Mouse (Mus musculus) layer of hippocampus, adult 18-20 months (tissue): ENCODE results near the gene Rictor. TPM values are rescaled to one million over a fixed set of nuclear protein-coding genes. Genes with fewer than 3 reads are reported as not detected.

Source experiments
- DNase-seq, 2 experiments: peaks; one replicate each; pipeline ENCODE4 v3.0.0; 2022; ENCODE audit warnings: low spot score in 2 of 2
- long read RNA-seq: library from polyadenylated mRNA; stranded (forward); transcript quantifications from one replicate; pipeline ENCODE4 v2.0.0, GENCODE M21; 2021
- total RNA-seq, 2 experiments: library from RNA; stranded (reverse); gene quantifications; 2 replicates each; pipeline ENCODE4 v1.2.3; 2021

The Rictor gene
- 10 to 100 TPM; 44.2 to 48.0 TPM for total RNA-seq
- long read RNA-seq, full-length matches to known transcripts = 6 of 9 reads
- long read RNA-seq, partial matches to known transcripts = 1 of 9 reads
- long read RNA-seq, other reads (novel, unspliced or antisense) = 2 of 9 reads

DNA sequence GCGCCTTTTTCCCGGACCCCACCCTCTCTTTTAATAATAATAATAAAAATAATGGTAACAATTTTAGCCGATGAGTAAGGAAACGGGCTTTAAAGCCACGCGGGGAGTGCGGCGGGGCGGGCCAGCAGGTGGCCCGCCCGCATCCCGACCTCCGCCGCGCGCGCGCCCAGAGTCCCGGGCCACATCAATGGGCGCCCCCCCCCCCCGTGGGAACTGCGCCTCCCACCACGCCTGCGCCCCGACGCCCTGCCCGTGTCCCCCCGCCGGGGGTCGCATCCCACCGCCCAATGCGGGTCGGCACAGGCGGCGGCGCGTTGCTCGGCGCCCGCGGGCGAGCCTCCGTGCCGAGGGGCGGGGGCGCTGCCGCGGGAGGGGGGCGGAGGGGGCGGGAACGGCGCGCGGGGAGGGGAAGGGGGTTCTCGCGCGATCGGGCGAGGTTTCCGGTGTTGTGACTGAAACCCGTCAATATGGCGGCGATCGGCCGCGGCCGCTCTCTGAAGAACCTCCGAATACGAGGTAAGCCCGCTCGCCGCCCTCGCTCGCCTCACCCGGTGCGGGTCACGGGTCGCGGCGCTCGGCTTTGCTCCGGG, at the start of gene Rictor:
Rictor (plus strand) TSS at position 444 of the 590 bp plus-strand sequence.
- peak; percentile 37 to 79 for DNase-seq

DNA sequence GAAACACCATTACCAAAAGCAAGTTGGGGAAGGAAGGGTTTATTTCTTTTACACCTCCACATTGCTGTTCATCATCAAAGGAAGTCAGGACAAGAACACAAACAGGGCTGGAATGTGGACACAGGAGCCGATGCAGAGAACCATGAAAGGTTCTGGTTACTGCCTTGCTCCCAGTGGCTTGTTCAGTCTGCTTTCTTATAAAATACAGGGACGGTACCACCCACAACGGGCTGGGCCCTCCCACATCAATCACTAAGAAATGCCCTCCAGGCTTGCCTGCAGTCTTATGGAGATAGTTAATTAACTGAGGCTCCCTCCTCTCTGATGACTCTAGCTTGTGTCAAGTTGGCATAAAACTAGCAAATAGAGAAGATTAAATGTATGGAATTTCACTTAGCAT, 46.2 kb upstream of the Rictor start:
- no peak for DNase-seq

DNA sequence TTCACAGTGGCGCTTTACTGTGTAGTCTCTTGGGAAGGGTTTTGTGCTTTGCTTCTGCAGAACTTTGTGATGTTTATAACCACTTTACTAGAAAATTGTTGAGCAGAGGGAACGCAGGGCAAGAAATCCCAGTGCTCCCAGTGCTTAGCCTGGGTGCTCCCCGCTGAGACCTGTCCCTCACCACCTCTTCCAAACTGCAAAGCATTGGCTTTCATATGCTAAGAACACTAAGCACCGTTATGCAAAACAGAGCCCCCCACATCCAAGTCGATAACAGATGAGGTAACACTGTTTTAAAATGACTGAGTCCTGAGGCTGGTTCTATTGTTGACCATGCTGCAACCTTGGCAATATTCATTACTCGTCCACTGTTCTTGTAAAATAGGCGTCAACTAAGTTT, 44.2 kb upstream of the Rictor start:
- no peak for DNase-seq

DNA sequence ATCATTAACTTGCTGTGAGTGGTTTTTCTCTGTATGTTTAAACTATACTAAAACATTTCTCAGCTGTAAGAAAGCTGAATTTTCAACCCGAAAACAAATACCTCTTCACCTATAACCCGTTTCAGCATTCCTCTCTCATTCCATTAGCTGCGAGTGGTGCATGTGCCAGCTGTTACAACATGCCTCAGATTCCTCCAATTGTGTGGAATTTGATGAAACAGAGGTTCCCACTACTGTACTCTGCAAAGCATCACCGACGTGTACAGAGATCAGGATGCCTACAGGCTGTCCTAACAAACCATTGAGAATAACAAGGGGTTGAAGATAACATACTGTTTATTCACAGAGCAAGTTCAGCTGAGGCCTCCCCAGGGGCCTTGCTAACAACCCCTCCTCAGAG, 42.1 kb upstream of the Rictor start:
- no peak for DNase-seq

DNA sequence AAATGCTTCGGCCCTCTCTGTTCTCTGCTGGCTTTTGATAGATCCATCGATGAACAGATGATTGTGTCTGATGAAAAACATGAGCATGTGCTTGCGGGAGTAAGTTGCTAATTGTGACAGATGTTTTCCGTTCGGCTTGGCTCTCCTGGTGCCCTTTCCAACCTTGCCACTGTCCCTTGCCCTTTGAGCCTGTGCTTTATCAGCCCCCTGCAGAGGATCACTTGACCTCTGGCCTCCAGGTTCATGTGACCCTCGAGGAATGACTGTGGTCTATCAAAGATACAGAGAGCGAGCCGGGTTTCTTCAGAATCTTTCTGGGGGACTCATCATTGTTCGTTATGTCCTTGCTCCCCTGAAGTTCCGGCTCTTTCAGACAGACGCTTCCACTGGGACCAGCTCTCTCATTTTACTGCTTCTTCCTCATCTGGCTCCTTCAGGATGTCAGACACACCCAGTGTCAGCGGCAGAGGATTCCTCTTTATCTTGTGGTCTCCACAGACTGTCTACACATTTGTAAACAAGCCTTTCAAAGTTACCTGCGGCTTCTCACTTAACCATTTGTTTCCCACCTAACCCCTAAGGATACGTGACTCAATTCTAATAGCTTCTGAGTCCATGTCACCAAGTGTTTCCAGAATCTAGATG, 39.3 kb upstream of the Rictor start:
- DNase-seq = no peak

DNA sequence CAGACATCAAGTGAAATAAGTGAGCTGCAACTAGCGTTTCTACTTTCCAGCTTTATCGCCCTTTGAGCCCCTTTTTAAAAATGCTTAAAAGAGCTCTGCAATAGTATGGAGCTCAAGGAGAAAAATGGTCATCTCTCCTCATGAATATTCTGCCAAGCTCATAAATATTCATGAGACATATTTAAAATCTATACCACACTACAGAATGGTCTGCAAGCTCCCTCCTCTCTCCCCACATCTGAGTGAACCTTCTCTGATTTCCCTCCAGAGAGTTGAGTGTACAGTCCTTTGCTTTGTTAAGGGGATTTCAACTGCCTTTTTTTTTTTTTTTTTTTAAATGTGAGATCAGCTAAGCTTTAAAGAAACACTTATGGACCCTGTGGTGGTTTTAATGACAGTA, 29.7 kb upstream of the Rictor start:
- DNase-seq = no peak

DNA sequence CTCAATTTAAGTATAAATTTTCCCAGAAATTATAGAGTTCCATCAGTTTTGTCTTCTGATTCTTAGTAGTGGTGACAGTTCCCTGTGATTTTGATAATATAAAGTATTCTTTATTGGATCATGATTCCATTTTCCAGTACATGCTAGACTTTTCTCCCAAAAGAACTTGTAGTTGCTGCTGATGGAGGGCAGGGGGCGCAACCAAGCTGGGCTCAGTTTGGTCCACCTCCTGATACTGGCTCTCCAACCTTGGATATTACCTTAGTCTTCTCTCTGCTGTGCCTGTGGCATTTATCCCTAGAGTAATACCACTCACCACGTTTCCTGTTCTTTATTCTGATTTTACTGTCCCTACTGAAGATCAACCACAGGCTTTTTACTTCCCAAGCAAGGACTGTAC, 6.0 kb upstream of the Rictor start:
- DNase-seq = no peak

DNA sequence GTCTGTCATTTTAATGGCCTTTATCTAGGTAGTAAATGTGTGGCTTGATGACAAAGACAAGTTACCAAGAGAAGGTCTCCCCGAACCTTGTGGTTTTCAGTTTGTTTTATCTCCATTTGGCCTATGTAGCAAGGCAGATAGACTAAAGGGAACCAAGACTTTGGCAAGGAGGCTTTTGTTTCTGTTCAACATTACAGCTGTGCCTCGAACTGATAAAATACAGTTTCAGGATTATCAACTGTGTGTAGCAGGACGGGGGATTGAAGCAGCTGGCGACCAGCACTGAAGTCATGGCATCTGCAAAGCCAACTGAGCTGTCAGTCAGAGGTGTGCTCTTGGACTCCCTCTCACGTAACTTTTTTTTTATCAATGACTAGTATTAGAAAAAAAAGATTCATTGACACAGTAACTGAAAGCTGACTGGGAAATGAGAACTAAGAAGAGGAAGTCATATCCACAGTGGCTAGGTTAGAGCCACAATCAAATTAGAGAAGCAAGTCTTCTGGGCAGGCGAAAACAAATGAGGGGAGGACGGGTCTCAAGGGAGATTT, 2.8 kb upstream of the Rictor start:
- DNase-seq = no peak

DNA sequence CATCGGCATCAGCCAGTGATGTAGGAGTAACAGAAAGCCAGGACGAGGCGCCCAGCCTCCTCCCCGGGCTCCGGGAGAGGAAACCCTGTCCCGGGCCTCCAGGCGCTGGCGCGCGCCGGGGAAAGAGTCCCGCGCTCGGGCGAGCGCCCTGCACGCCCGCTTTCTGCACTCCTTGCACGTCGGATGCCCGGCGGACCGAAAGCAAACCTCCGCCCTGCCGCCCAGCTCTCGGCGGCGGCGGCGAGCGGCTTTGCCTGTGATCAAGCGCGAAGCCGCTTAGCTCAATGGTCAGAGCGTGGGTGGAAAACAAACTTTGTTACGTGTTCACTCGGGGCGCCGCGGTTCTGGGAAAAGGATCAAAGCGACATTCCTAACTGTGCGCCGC, 636 bp upstream of the Rictor start:
- peak; percentile 42 to 45 for DNase-seq

DNA sequence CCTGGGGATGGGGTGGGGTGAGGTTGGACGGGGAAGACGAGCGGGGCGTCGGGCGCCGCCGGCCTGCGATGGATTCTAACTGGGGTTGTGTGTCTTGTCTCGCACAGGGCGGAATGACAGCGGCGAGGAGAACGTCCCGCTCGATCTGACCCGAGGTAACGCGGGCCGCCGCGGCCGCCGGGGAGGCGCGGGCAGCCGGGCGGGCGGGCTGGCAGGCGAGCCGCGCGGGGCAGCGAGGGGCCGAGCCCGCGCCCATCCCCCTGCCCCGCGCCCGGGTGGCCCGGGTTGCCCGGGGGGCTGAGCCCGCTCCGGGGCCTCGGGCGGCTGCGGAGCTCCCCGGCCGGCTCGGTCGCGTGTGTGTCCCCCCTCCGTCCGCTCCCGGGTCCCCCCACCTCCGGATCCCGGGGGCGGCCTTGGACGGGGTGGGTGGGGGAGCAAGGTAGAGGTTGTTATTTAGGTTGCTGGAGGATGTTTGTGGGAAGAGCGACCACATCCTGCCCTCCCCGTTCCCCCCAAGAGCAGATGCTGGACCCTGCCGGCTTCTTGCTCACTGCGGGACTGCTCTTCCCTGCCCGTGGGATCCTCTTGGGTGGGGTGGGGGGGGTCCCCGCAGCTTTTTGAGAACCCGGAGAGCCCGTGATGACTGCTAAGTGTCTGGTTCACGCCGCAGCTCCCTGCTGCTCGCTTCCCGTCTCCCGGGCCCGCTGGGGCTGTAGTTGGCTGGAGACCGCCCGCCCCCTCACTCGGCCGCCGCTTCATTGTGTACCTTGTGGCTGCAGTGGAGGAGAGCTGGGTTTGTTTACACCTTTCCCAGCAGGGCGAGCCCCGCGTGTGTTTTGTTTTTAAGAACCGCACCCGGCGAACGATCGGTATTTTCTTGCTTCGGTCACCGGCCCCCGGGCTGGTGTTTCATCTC, 605 bp downstream of the Rictor start:
- DNase-seq = no peak

DNA sequence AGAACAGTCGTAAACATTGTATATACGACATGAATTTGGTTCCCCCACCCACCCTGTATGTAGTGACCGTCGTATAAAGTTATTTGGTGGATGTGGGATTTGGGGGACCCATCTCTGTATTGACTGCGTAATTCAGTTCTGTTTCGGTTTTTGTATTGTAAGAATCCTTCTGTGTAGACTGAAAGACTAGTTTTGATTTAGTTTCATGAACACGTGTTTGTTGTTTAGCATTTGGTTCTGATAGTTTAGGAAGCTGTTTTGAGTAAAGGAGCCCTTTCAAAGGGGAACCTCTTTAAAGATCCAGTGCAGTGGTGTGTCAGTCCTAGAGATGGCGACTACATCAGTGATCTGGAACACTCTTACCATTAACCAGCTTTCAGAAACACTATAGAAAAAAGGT, 1.4 kb downstream of the Rictor start:
- DNase-seq = no peak

DNA sequence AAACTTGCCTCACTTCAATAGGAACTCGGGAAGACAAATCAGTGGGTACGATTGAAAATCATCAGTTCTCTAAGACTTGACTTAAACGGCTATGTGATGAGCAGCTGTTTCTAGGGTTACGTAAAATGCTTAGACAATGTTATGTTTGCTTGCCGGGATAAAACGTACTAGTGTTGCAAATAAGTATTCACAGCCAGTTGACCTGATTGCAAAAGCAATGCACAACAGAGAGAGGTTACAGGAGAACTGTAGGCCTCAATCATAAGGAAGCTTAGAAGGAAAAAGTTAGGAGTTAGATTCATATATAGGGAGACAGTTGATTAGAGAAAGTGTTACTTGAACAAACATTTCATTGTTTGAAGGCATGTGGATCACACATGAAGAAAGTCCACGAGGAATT, 2.2 kb downstream of the Rictor start:
- DNase-seq = no peak

DNA sequence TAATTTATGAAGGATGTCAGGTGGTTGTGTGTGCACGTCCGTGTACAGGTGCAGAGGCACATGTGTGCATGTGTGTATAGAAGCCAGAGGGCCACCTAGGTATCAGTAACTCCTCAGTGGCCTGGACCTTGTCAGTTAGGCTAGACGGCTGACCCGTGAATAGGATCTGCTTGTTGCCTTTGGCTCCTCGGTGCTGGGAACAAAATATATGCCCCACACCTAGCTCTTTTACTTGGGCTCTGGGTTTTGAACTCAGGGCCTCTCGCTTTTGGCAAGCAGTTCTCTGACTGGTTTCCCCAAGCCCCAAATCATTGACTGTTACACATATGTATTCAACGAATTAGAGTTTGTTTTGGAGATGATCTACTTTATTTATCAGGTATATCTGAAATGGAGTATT, 3.0 kb downstream of the Rictor start:
- no peak for DNase-seq

DNA sequence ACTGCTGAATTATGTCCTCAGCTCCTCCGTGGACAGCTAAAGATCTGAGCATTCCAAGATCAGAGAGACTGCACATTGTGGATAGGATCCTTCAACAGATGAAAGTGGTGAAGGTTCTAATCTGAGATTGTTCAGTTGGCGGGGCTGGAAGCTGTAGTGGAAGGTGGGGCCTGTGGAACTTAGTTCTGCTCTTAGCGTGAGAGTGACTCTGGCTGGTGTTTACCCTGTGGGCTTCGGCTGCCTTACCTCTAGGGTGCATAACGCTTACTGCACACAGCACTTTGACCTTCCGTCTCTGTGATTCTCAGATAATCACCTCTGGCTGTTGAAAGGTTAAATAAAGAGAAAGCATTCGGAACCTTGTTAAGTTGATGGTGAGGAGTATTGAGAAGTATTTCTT, 6.6 kb downstream of the Rictor start:
- no peak for DNase-seq

DNA sequence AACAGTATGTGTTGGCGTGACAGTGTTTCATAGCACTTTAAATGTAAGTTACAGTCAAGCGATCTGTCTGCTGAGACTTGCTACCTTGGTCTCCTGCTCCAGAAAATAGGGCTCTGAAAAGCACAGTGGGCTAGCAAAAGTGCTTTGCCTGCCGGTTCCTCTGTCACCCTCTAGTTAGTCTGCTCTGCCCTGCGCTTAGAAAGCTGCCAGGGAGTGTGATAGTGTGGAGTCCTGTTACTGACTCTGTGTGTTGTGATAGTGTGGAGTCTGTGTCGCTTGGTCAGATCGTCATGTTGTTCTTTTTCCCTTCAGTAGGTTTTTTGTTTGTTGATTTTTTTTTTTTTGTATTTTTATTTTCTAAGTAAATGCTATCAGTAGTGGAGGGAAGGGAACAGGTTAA, 7.1 kb downstream of the Rictor start:
- no peak for DNase-seq

DNA sequence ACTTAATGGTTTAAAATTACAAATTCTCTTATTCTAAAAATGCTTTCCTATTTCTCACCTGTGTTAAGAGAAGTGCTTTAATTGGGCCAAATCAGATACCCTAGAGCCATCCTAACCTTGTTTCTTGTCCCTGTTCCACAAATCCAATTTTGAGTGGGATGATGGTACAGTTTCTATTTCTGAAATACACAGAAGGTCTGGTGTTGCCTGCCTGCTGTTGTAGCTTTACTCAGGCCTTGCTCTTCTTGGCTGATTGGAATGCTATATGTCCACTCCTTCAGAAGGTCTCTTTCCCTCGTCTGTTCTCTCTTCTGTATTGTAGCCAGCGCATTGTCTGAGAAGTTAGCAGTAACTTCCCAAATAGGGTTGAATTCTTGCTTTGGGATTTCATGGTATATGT, 13.2 kb downstream of the Rictor start:
- DNase-seq = no peak

DNA sequence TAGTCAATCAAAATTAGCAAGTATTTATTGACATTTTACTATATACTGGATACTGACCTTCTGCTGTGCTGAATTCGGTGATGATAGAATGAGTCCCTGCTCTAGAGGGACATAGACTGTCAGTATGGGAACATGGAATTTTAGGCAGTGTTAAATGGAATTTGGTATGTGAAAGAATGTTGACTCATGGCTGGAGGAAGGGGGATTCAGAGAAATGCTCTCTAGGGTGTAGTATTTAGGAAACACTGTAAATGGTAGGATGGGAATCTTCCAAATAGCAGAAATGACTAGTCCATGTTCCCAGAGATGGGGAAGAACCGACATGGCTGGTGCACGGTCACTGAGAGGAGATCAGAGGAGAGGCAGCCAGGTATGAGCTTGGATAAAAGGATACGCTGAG, 13.6 kb downstream of the Rictor start:
- DNase-seq = no peak

DNA sequence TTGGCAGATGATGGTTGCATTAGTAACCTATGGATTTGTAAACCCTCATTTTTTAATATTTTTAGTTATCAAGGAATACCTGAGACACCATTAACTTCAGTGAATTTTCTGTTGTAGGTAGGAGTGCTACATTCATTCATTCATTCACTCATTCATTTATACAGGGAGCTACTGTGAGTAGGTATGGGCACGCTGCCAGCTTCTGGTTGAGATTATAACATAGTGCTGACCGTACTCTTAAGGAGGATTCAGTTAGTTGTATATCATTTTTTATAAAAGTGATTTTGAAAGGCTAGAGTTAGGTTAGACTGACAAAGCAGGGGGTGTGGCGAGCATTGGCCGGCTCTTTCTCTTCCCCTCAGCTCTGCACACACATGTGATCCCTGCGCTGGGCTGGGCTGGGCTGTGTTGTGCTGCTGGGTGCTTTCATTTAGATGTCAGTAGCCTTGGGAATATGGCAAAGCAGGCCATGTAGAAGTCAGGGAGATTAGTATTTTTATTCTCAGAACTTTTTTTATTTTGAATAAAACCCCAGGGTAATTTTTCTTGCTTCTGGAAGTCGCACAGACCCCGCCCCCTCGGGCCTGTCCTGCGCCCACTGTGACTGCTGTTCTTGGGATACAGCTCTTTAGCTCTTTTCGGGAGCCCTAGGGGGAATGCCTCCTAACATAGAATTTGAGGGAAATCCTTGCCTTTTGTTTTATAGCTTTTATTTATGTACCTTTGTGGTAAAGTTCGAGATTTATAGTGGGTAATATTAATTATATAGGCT, 14.4 kb downstream of the Rictor start:
- no peak for DNase-seq

DNA sequence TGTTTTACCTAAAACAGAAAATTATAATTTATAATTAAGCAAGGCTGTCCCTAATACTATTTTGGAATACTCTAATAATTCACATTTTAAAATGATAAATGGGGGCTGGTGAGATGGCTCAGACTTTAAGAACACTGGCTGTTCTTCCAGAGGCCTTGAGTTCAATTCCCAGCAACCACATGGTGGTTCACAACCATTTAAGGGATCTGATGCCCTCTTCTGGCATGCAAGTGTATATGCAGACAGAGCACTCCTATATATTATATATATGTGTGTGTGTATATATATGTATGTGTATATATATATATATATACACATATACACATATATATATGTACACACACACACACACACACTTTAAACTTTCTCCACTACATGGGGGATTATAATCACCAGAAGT, 15.2 kb downstream of the Rictor start:
- no peak for DNase-seq

DNA sequence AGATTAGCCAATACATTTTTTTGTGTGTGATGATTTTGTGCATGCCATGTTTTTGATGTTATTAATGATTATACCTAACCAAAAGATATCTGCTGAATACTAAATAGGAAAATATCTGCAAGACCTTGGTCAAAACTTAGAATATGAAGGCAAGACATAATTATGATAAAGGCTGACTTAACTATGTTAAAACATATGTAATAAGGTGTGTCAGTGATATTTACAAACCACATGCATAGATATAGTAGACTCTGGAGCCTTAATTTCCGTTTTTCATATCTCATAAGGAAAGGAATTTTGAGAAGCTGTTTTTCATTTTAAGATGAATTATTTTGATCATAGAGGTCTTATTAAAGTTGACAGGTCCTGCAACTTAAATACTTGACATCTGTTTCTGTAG, 16.3 kb downstream of the Rictor start:
- no peak for DNase-seq

DNA sequence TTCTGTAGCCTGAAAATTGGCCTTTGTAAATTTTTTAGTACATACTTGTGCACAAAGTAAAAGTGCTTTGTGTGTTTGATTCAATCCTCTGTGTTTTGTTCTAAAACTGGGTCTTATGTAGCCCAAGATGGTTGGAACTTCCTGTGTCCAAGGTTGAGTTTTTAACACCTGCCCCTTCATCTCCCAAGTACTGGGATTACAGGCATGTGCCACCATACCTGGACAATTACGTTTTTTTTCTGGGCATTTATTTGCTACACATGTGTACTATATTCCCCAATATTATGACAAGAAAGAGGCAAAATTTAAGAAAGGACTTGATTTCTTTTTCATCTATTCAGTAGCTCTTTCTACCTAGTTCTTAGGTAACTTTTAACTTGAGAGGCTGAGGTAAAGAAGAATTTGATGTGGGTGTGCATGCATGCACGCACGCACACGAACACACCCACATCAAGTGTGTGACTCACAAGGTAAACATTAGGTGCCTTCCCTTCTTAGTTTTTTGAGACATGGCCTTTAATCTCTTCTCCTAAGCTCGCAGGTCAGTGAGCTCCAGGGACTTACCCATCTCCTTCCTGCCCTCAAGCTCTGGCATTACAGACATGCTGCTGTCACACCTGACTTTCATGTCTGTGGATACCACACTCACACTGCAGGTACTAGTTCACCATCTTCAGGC, 18.1 kb downstream of the Rictor start:
- no peak for DNase-seq
